Comparison of ENCODE assay signal across 17 mouse cellular contexts in genomic region chr1:91188851-91189460, GRCm38 (mm10). TPM values are rescaled to one million over a fixed set of nuclear protein-coding genes. Genes with fewer than 3 reads are reported as not detected.
DNase-seq lines count a peak whose midpoint lies in the region.
"Had no signal": no experiment of that assay in that cellular context is flagged by ENCODE, and none has a peak within 500 bp of the region (broad histone marks: within the 10 kb centered on the region; RNA-seq: fewer than 3 reads in every experiment).

No protein-coding gene starts in this region.

- intact Hi-C loops in heart, postnatal 36 days (cut with DNase I) = no loop called here

- peak; percentile 72 for DNase-seq in heart, adult 11 months
- DNase-seq in heart, postnatal 36 days = no peak
- DNase-seq in right cerebral cortex, adult 18-20 months = peak; percentile 76
- no peak for DNase-seq in right cerebral cortex, postnatal 10 days (ENCODE audit: low spot score in 2 of 2)
- DNase-seq in 3T3-L1 (ENCODE audit: low read depth, low spot score) (peak; percentile 10), NIH3T3 (ENCODE audit: low read depth) (peak; percentile 15)
- DNase-seq in testis, postnatal 10 days (ENCODE audit: low spot score) = no peak
- no peak for DNase-seq in lung, postnatal 25 days (ENCODE audit: low spot score)
- DNase-seq: adrenal gland, postnatal 14 days; B cell, adult 2 months; cerebellum, adult 9-10 months; gastrocnemius, postnatal 36 days; heart, postnatal 4 days; kidney, adult 18-20 months; kidney, postnatal 4 days; lung, postnatal 4 days had no signal

RNA-seq across cellular contexts. Expression of gene Ramp1, which starts 9.3 kb away (rescaled TPM):
- 10 to 100 TPM in 1 of 2 experiments, 1 to 10 TPM in 1; 6.4 to 11.0 TPM for total RNA-seq in heart, postnatal 36 days (2021)
- total RNA-seq: CH12.LX had no signal

RNA-seq across cellular contexts. Expression of gene Rbm44, which starts 44.1 kb away (rescaled TPM):
- not detected for total RNA-seq in heart, postnatal 36 days (2021)
- total RNA-seq: adrenal gland, postnatal 14 days; gastrocnemius, postnatal 36 days had no signal

Comparison
In these comparisons a context has a peak if more than half of its experiments do, and no peak if none do; other contexts are left out.
1. DNase-seq: peak in heart, adult 11 months (single experiment), right cerebral cortex, adult 18-20 months (single experiment), 3T3-L1 (single experiment) and NIH3T3 (single experiment); none in heart, postnatal 36 days (0 of 2), right cerebral cortex, postnatal 10 days (0 of 2), testis, postnatal 10 days (single experiment) and lung, postnatal 25 days (single experiment).